Mouse (Mus musculus): Measurements from ENCODE around the gene Cacna1e.

Gene Cacna1e

DNA sequence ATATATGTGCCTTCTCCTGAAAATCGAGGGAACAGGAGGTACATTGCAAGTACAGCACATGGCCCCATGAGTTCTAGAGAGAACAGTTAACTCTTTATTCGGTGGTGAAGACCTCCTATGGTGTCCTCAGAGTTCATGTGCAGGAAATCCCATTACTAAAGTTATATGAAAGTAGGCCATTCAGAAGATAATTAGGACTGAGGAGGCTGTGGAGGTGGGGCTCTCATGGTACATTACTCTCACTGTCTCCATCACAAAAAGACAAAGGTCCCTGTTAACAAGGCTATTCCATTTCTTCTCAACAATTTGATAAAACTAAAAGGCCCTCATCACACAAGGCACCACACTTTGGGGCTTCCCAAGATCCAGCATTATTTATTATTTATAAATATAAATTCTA is 475.2 kb downstream of the Cacna1e start:
- DNase-seq (ENCODE audit: low spot score in 2 of 2): no peak

DNA sequence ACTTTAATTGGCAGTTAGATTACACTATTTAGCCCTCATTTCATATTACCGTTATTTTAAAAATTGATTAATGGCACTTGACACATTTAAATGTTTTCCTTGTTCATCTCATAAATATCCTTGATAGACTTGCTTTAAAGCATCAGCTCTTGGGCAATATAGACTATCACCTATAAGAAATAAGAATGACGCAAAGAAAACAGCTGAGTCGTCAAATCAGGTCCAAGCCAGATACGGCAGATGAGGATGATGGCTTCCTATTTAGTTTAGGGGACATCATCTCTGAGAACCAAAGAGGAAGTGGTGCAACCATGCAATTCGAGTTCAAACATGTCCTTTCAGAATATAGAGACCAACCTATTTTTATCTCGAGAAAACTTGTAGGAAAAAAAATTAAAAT is 492.3 kb downstream of the Cacna1e start:
- DNase-seq (ENCODE audit: low spot score in 2 of 2): no peak

All from spleen, postnatal 10 days (tissue).